8 mouse cellular contexts compared by ENCODE assay signal in the genomic region with DNA sequence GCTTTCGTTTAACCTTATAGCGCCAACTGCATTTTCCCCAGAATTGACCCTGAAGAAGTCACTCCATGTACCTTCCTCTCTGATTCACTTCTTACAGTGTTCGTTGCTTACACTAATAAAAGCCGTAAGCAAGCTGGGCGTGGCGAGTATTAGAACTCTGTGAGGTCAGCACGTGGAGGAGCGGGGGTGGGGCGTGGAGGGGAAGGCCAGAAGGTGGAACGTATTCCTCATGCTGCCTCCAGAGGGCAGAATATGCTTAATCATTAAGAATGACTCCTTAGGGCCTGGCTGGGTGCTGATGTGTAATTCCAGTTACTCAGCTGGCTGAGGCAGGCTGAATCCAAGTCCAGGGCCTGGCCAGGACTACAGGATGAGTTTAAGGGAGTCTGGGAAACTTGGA.
A peak's percentile ranks its signal among the peaks of the same experiment; 100 is the strongest.
DNase-seq lines count a peak whose midpoint lies in the region; ATAC-seq and TF ChIP-seq lines count a peak whose summit lies in the region.

No protein-coding gene starts in this region.

- H3K4me1 ChIP-seq in heart, adult 2 months (ENCODE audit: control insufficient read depth, insufficient read depth, low read length) = no peaks in the 10 kb centered on the region
- peaks cover 15% of the 10 kb centered on the region for H3K4me1 ChIP-seq in neural tube, embryonic 13.5 days (replicated peaks)

- intact Hi-C loops in heart, adult 2 months (cut with DNase I) = loop anchor here (1.0 kb wide), 1 partner anchor 314 kb away; no protein-coding TSS in a partner anchor

- H3K36me3 ChIP-seq in heart, adult 2 months (ENCODE audit: control insufficient read depth, insufficient read depth, low read length) = no peaks in the 10 kb centered on the region
- no peaks in the 10 kb centered on the region for H3K36me3 ChIP-seq in neural tube, embryonic 13.5 days

- no peaks in the 10 kb centered on the region for H3K9me3 ChIP-seq in neural tube, embryonic 13.5 days

- peak overlapping the region; percentile 43 for H3K4me2 ChIP-seq in neural tube, embryonic 13.5 days

- peak; percentile 81 for DNase-seq in CD4-positive, CD25-positive, alpha-beta regulatory T cell, adult 2 months (ENCODE audit: low read depth, low spot score)
- DNase-seq in adipocyte (ENCODE audit: low spot score) = peak; percentile 12
- DNase-seq in embryo, embryonic 10 days (ENCODE audit: low spot score) = peak; percentile 87
- peak; percentile 57 to 63 for DNase-seq in heart, adult 2 months
- DNase-seq in kidney, adult 18-20 months = peak; percentile 75
- peak; percentile 77 to 86 for DNase-seq in lung, adult 18-20 months
- DNase-seq in thymus, postnatal 14 days = peak; percentile 48

- H3K79me2 ChIP-seq in heart, adult 2 months (replicated peaks; ENCODE audit: control insufficient read depth, insufficient read depth, low read length) = no peaks in the 10 kb centered on the region

- WGBS in heart, adult 2 months = 7% methylated on average over 10 of the region's 10 CpGs
- WGBS in neural tube, embryonic 13.5 days = 16% methylated on average over 10 of the region's 10 CpGs

- TF ChIP-seq EP300 in heart, adult 2 months (IDR thresholded peaks at IDR 0.05; ENCODE audit: insufficient read depth, low read depth, low read length) = 0 out of 2 replicates have a peak, but pooled peaks have one; percentile 26

- H3K4me3 ChIP-seq in heart, adult 2 months = peak overlapping the region; percentile 32; the same call in 1 of the 2 replicates
- H3K4me3 ChIP-seq in neural tube, embryonic 13.5 days = peak overlapping the region; percentile 18; the same call in 1 of the 2 replicates

- TF ChIP-seq CTCF in heart, adult 2 months (IDR thresholded peaks at IDR 0.05) = peak; percentile 73

- no peak for TF ChIP-seq POLR2A in heart, adult 2 months (IDR thresholded peaks at IDR 0.05; ENCODE audit: insufficient read depth, low read depth, low read length)

- H3K27ac ChIP-seq in heart, adult 2 months = no peak overlapping the region
- no peak overlapping the region for H3K27ac ChIP-seq in neural tube, embryonic 13.5 days (replicated peaks)

- H3K9ac ChIP-seq in heart, adult 2 months (ENCODE audit: low read depth, low read length) = no peak overlapping the region
- 0 out of 2 replicates have a peak overlapping the region, but pooled peaks have one; percentile 23 for H3K9ac ChIP-seq in neural tube, embryonic 13.5 days

- no peaks in the 10 kb centered on the region for H3K27me3 ChIP-seq in heart, adult 2 months (ENCODE audit: control insufficient read depth, insufficient read depth, low read length)
- H3K27me3 ChIP-seq in neural tube, embryonic 13.5 days = peaks cover 6% of the 10 kb centered on the region; the same call in 1 of the 2 replicates

- no peak for ATAC-seq in neural tube, embryonic 13.5 days (ENCODE audit: low read depth)

Comparison
In these comparisons a context has a peak if more than half of its experiments do, and no peak if none do; other contexts are left out.
1. DNase-seq: peak in every context shown above with its lines; median percentile 87 in embryo, embryonic 10 days; 82 in lung, adult 18-20 months; 81 in CD4-positive, CD25-positive, alpha-beta regulatory T cell, adult 2 months; 75 in kidney, adult 18-20 months; 60 in heart, adult 2 months; 48 in thymus, postnatal 14 days; 12 in adipocyte.